Mouse (Mus musculus): Measurements from ENCODE around the gene Ngp.
"Not testable (repeated sequence)": the region's sequence is repeated elsewhere in the genome, so short reads cannot be mapped to it uniquely, and the experiment has no call there.

Ngp gene

GRCm38 (mm10) chr9:110419511-110420112, at the start of gene Ngp:
Gene Ngp (plus strand): TSS chr9:110419747.
- DNase-seq (ENCODE audit: low read depth, low spot score), result no peak

- DNase-seq (ENCODE audit: low read depth, low spot score), result no peak
These were observed 49.7 kb upstream of the Ngp start for GRCm38 (mm10) chr9:110369860-110370259.

GRCm38 (mm10) chr9:110373871-110374270, 45.7 kb upstream of the Ngp start:
- no peak for DNase-seq (ENCODE audit: low read depth, low spot score)

GRCm38 (mm10) chr9:110375668-110376067, 43.9 kb upstream of the Ngp start:
- DNase-seq (ENCODE audit: low read depth, low spot score), result no peak

- not testable (repeated sequence) for DNase-seq (ENCODE audit: low read depth, low spot score)
These were observed 41.9 kb upstream of the Ngp start for GRCm38 (mm10) chr9:110377655-110378054.

GRCm38 (mm10) chr9:110379361-110379760, 40.2 kb upstream of the Ngp start:
- no peak for DNase-seq (ENCODE audit: low read depth, low spot score)

GRCm38 (mm10) chr9:110380662-110381061, 38.9 kb upstream of the Ngp start:
- no peak for DNase-seq (ENCODE audit: low read depth, low spot score)

GRCm38 (mm10) chr9:110381292-110381691, 38.3 kb upstream of the Ngp start:
- DNase-seq (ENCODE audit: low read depth, low spot score), result no peak

GRCm38 (mm10) chr9:110384369-110384929, 35.1 kb upstream of the Ngp start:
- DNase-seq (ENCODE audit: low read depth, low spot score), result no peak

GRCm38 (mm10) chr9:110388011-110388410, 31.5 kb upstream of the Ngp start:
- no peak for DNase-seq (ENCODE audit: low read depth, low spot score)

- DNase-seq (ENCODE audit: low read depth, low spot score), result no peak
These were observed 28.7 kb upstream of the Ngp start for GRCm38 (mm10) chr9:110390843-110391242.

- no peak for DNase-seq (ENCODE audit: low read depth, low spot score)
These were observed 26.3 kb upstream of the Ngp start for GRCm38 (mm10) chr9:110393295-110393694.

GRCm38 (mm10) chr9:110400650-110401049, 18.9 kb upstream of the Ngp start:
- DNase-seq (ENCODE audit: low read depth, low spot score), result no peak

GRCm38 (mm10) chr9:110402731-110403130, 16.8 kb upstream of the Ngp start:
- no peak for DNase-seq (ENCODE audit: low read depth, low spot score)

GRCm38 (mm10) chr9:110403240-110403639, 16.3 kb upstream of the Ngp start:
- DNase-seq (ENCODE audit: low read depth, low spot score), result peak; percentile 36

GRCm38 (mm10) chr9:110407311-110408098, 12.0 kb upstream of the Ngp start:
- DNase-seq (ENCODE audit: low read depth, low spot score), result peak; percentile 78

GRCm38 (mm10) chr9:110408099-110408773, 11.3 kb upstream of the Ngp start, which contains the start of gene Ptpn23:
Gene Ptpn23 (minus strand): TSS chr9:110408213.
- DNase-seq (ENCODE audit: low read depth, low spot score), result peak; percentile 98

GRCm38 (mm10) chr9:110410908-110411887, 8.3 kb upstream of the Ngp start:
- peak; percentile 86 for DNase-seq (ENCODE audit: low read depth, low spot score)

- no peak for DNase-seq (ENCODE audit: low read depth, low spot score)
These were observed 6.6 kb upstream of the Ngp start for GRCm38 (mm10) chr9:110412926-110413325.

- DNase-seq (ENCODE audit: low read depth, low spot score), result peak; percentile 55
These were observed 5.8 kb upstream of the Ngp start for GRCm38 (mm10) chr9:110413785-110414184.

- DNase-seq (ENCODE audit: low read depth, low spot score), result no peak
These were observed 11.7 kb downstream of the Ngp start for GRCm38 (mm10) chr9:110431241-110431640.

Data from A20 (cell line).